Mouse (Mus musculus): Measurements from ENCODE around the gene Timm17a. TPM values are rescaled to one million over a fixed set of nuclear protein-coding genes. Genes with fewer than 3 reads are reported as not detected.

Gene Timm17a
- polyA plus RNA-seq, 1 experiment from 2014 or later: 151 TPM

DNA sequence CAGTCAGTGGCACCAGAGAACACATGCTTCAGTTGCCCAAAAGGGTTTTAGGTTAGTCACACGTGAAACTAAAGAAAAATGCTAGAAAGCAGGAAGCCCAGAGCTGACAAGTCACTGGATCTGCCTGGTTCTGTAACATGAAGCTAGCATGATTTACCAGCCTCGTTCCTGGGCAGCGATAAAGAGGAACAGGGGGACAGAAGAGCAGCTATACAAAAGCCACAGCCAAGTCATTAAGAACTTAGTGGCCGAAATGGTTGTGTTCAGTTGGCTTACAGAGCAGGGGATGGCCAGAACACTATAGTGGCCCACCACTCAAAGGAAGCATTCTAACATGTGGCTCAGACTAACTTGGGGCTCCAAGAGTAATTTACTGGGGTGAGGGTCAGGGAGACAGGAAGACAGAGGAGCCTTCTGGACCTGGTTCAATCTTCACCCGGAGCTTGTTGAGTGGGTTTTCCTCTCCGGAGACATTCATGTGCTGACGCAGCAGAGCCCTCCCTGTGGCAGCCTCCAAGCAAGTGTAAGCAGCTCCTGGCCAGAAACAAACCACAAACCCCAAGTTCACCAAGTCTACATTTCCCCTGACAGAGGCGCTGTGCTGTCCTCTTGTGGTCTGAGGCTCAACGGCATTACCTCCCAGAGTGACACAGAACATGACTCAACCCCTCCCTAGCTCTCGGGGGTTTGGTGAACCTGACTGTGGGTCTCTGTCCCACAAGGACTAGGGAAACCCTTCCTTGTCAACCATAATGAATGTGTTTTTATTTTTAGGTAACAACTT lies 45.7 kb downstream of the Timm17a start:
- WGBS: 89% methylated on average over 10 of the region's 10 CpGs
- H3K4me2 ChIP-seq (replicated peaks): no peak overlapping the region
- H3K9me3 ChIP-seq: no peaks in the 10 kb centered on the region
- H3K4me1 ChIP-seq: no peaks in the 10 kb centered on the region
- no peak for ATAC-seq (replicated peaks)
- no peak overlapping the region for H3K9ac ChIP-seq (replicated peaks)
- H3K27ac ChIP-seq (replicated peaks): no peak overlapping the region
- H3K4me3 ChIP-seq: no peak overlapping the region
- H3K36me3 ChIP-seq: peaks cover 62% of the 10 kb centered on the region
- no peaks in the 10 kb centered on the region for H3K27me3 ChIP-seq

DNA sequence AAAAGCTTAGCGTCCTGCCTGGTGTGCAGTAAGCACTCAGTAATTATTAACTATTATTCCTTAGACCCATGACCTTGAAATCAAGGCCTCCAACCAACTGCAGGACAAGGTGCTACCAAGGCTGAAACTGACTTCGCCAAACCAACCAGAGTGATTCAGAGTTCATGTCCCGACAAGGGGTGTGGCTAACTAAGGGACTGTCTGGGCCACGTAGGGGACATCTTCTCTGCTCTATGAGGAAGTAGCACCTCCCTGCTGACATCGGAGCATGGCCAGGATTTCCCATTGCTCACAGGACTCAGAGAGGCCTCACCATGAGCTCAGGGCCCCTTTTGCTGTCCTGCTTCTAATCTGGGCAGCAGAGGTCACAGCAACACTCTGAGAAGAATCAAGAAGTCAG lies 47.7 kb downstream of the Timm17a start:
- H3K4me1 ChIP-seq: no peaks in the 10 kb centered on the region
- H3K27me3 ChIP-seq: no peaks in the 10 kb centered on the region
- peaks cover 64% of the 10 kb centered on the region for H3K36me3 ChIP-seq
- ATAC-seq (replicated peaks): no peak
- 93% methylated on average over 5 of the region's 5 CpGs for WGBS
- no peak overlapping the region for H3K4me2 ChIP-seq (replicated peaks)
- no peak overlapping the region for H3K4me3 ChIP-seq
- no peaks in the 10 kb centered on the region for H3K9me3 ChIP-seq
- no peak overlapping the region for H3K9ac ChIP-seq (replicated peaks)
- H3K27ac ChIP-seq (replicated peaks): no peak overlapping the region

GRCm38 (mm10) chr1:135263316-135263715 lies 50.3 kb downstream of the Timm17a start:
- Histone ChIP-seq H3K4me2 (replicated peaks) (no peak overlapping the region), H3K27me3 (no peaks in the 10 kb centered on the region), H3K4me3 (no peak overlapping the region), H3K9ac (replicated peaks) (no peak overlapping the region), H3K9me3 (no peaks in the 10 kb centered on the region), H3K4me1 (peaks cover 7% of the 10 kb centered on the region), H3K27ac (replicated peaks) (no peak overlapping the region), H3K36me3 (peaks cover 51% of the 10 kb centered on the region)
- no peak for ATAC-seq (replicated peaks)
- 85% methylated on average over 9 of the region's 9 CpGs for WGBS

DNA sequence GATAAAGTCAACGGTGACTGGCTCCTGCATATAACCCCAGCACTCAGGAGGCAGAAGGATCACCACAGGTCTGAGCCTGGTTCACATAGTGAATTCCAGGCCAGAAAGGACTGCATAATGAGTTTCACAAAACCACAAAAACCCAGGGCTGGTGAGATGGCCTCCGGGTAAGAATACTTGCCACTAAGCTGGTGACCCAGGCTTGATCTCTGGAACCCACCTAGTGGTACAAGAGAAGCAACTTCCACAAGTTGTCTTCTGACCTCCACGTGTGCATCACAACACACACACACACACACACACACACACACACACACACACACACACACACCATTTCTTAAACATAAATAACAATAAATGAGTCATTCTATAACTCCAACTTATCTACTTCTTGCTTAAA lies 51.2 kb downstream of the Timm17a start:
- H3K36me3 ChIP-seq: peaks cover 42% of the 10 kb centered on the region
- H3K4me2 ChIP-seq (replicated peaks): no peak overlapping the region
- peaks cover 11% of the 10 kb centered on the region for H3K4me1 ChIP-seq
- no peak for ATAC-seq (replicated peaks)
- H3K9me3 ChIP-seq: no peaks in the 10 kb centered on the region
- H3K27ac ChIP-seq (replicated peaks): no peak overlapping the region
- H3K27me3 ChIP-seq: no peaks in the 10 kb centered on the region
- no peak overlapping the region for H3K4me3 ChIP-seq
- WGBS: 82% methylated on average over 3 of the region's 3 CpGs
- no peak overlapping the region for H3K9ac ChIP-seq (replicated peaks)

- peaks cover 32% of the 10 kb centered on the region for H3K36me3 ChIP-seq
- no peak for ATAC-seq (replicated peaks)
Observed at GRCm38 (mm10) chr1:135260931-135261330, 52.6 kb downstream of the Timm17a start.

GRCm38 (mm10) chr1:135259128-135259436 lies 54.5 kb downstream of the Timm17a start:
- WGBS: 3% methylated on average over 10 of the region's 10 CpGs
- Histone ChIP-seq H3K4me1 (peaks cover 11% of the 10 kb centered on the region), H3K27me3 (no peaks in the 10 kb centered on the region), H3K9ac (replicated peaks) (peak overlapping the region; percentile 24; the same call in 1 of the 2 replicates), H3K9me3 (no peaks in the 10 kb centered on the region), H3K27ac (replicated peaks) (peak overlapping the region; percentile 50; the same call in 1 of the 2 replicates), H3K4me3 (peak overlapping the region; percentile 25; the same call in 1 of the 2 replicates), H3K36me3 (peaks cover 20% of the 10 kb centered on the region), H3K4me2 (replicated peaks) (peak overlapping the region; percentile 44)
- ATAC-seq (replicated peaks): peak; percentile 78

More at GRCm38 (mm10) chr1:135260931-135261330, 52.6 kb downstream of the Timm17a start:
- H3K4me3 ChIP-seq: no peak overlapping the region
- H3K9ac ChIP-seq (replicated peaks): no peak overlapping the region
- no peak overlapping the region for H3K27ac ChIP-seq (replicated peaks)
- peaks cover 11% of the 10 kb centered on the region for H3K4me1 ChIP-seq
- H3K4me2 ChIP-seq (replicated peaks): no peak overlapping the region
- 77% methylated on average over 6 of the region's 6 CpGs for WGBS
- H3K27me3 ChIP-seq: no peaks in the 10 kb centered on the region
- H3K9me3 ChIP-seq: no peaks in the 10 kb centered on the region

- Histone ChIP-seq H3K4me1 (peaks cover 11% of the 10 kb centered on the region), H3K9ac (replicated peaks) (peak within 1 kb of the TSS; percentile 24; the same call in 1 of the 2 replicates), H3K27ac (replicated peaks) (peak within 1 kb of the TSS; percentile 50; the same call in 1 of the 2 replicates), H3K4me2 (replicated peaks) (peak within 1 kb of the TSS; percentile 44), H3K4me3 (peak within 1 kb of the TSS; percentile 25; the same call in 1 of the 2 replicates), H3K36me3 (peaks cover 15% of the 10 kb centered on the region), H3K9me3 (no peaks in the 10 kb centered on the region), H3K27me3 (no peaks in the 10 kb centered on the region)
- peak; percentile 69 for ATAC-seq (replicated peaks)
- 7% methylated on average over 19 of the region's 19 CpGs for WGBS
Observed at GRCm38 (mm10) chr1:135258380-135259127, 55.0 kb downstream of the Timm17a start, which contains the start of gene Elf3. TSS of gene Elf3 (minus strand) at chr1:135258568.

DNA sequence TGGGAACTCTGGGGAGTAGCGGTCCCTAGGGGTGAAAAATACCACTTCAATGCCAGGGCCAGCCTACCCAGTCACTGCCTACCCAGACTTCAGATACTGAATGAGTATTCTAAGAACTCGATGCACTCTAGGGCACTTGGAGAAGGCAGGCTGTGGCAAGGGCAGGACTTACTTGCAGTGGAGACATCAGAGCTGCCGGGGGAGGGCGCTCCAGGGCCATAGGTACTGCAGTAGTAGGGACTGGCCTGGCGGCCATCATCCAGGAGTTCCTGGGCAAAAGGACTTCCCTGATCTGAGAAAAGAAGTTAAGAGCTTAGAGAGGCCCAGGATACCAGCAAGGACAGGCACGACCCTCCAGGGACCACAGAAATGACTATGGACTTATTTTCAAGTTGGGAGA lies 57.3 kb downstream of the Timm17a start:
- Histone ChIP-seq H3K27ac (replicated peaks) (no peak overlapping the region), H3K36me3 (no peaks in the 10 kb centered on the region), H3K9me3 (no peaks in the 10 kb centered on the region), H3K27me3 (no peaks in the 10 kb centered on the region), H3K4me1 (peaks cover 11% of the 10 kb centered on the region), H3K9ac (replicated peaks) (no peak overlapping the region), H3K4me2 (replicated peaks) (no peak overlapping the region), H3K4me3 (no peak overlapping the region)
- WGBS: 81% methylated on average over 6 of the region's 6 CpGs
- no peak for ATAC-seq (replicated peaks)

DNA sequence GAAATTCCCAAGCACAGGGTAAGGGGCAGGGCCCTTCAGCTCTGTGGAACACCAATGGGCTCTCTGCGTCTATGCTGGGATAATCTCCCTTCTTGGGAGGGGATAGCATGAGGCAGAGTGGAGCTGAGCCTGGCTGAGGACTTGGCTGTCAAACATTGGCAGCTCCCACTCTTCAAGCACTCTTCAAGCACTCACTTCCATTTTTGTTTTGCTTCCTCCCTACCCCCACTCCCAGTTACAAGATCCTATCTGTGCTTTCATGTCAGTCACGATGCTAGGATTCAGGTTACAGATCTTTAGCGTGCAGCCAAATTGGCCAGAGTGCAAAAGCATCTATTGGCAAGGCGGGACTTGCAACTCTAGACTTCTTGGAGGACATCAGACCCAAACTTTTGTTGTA lies 60.7 kb downstream of the Timm17a start:
- no peak for ATAC-seq (replicated peaks)
- no peaks in the 10 kb centered on the region for H3K27me3 ChIP-seq
- H3K36me3 ChIP-seq: no peaks in the 10 kb centered on the region
- no peak overlapping the region for H3K9ac ChIP-seq (replicated peaks)
- peaks cover 7% of the 10 kb centered on the region for H3K4me1 ChIP-seq
- no peak overlapping the region for H3K27ac ChIP-seq (replicated peaks)
- H3K9me3 ChIP-seq: no peaks in the 10 kb centered on the region
- no peak overlapping the region for H3K4me2 ChIP-seq (replicated peaks)
- WGBS: 51% methylated on average over 4 of the region's 4 CpGs
- no peak overlapping the region for H3K4me3 ChIP-seq

DNA sequence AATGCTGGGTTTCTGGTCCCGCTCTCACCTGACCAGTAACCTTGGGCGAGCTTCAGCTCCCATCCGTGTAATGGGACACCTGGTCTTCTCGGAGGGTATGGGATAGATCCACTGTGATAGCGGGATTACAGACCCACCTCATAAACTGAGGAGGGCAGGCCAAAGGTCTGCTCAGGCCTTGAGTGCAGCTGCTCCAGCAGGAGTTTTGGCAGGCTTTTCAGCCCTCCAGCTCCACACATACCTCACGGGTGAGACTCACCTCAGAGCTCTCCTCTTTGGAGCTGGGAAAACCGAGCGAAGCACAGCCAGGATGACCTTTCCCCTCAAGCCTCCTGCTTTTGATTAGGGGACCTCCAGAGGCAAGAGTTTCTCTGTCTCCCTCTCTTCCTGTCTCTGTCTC lies 62.2 kb downstream of the Timm17a start:
- no peak for ATAC-seq (replicated peaks)
- Histone ChIP-seq H3K9ac (replicated peaks) (no peak overlapping the region), H3K4me1 (peaks cover 7% of the 10 kb centered on the region), H3K36me3 (no peaks in the 10 kb centered on the region), H3K4me3 (no peak overlapping the region), H3K9me3 (no peaks in the 10 kb centered on the region), H3K27me3 (no peaks in the 10 kb centered on the region), H3K27ac (replicated peaks) (no peak overlapping the region), H3K4me2 (replicated peaks) (no peak overlapping the region)
- 89% methylated on average over 8 of the region's 8 CpGs for WGBS

GRCm38 (mm10) chr1:135250706-135251105 lies 62.9 kb downstream of the Timm17a start:
- H3K9me3 ChIP-seq: no peaks in the 10 kb centered on the region
- H3K4me3 ChIP-seq: no peak overlapping the region
- ATAC-seq (replicated peaks): no peak
- peaks cover 7% of the 10 kb centered on the region for H3K4me1 ChIP-seq
- no peak overlapping the region for H3K4me2 ChIP-seq (replicated peaks)
- H3K36me3 ChIP-seq: no peaks in the 10 kb centered on the region
- H3K27ac ChIP-seq (replicated peaks): no peak overlapping the region
- H3K9ac ChIP-seq (replicated peaks): no peak overlapping the region
- 91% methylated on average over 2 of the region's 3 CpGs for WGBS
- H3K27me3 ChIP-seq: no peaks in the 10 kb centered on the region

DNA sequence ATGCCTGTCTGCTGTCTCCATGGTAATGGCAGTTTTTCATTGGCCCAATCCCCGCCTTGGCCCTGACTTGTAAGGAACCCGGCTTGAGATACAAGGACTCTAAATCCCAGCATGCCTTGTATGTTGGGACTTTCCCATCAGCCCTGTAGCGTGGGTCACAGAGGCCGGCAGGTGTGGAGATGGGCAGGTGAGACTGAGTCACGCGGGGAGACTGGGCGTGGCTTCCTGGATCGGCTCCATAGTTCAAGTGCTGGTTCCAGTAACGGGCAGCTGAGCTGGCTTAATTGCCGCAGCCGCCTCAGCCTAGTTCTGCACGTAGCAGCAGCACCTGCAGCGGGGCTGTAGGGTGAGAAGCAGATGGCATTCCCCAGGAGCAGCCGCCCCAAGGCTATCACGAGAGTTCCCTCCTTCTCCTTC lies 65.1 kb downstream of the Timm17a start:
- Histone ChIP-seq H3K36me3 (no peaks in the 10 kb centered on the region), H3K4me2 (replicated peaks) (peak overlapping the region; percentile 50), H3K9me3 (no peaks in the 10 kb centered on the region), H3K4me3 (peak overlapping the region; percentile 41), H3K9ac (replicated peaks) (peak overlapping the region; percentile 39), H3K27me3 (no peaks in the 10 kb centered on the region), H3K27ac (replicated peaks) (peak overlapping the region; percentile 29; the same call in 1 of the 2 replicates), H3K4me1 (peaks cover 7% of the 10 kb centered on the region)
- peak; percentile 88 for ATAC-seq (replicated peaks)
- 5% methylated on average over 15 of the region's 15 CpGs for WGBS
